Mouse (Mus musculus) liver, embryonic 14.5 days (tissue): ENCODE results near the gene Klhl7.

Experiments used
- CTCF ChIP-seq: IDR thresholded peaks from 2 replicates; pipeline ENCODE4 v1.5.1; 2016; ENCODE audit warnings: antibody characterized with exemption, low read depth, control low read depth
- EP300 ChIP-seq: IDR thresholded peaks from 2 replicates; pipeline ENCODE4 v1.6.1; 2016; ENCODE audit warnings: antibody characterized with exemption, low read depth

DNA sequence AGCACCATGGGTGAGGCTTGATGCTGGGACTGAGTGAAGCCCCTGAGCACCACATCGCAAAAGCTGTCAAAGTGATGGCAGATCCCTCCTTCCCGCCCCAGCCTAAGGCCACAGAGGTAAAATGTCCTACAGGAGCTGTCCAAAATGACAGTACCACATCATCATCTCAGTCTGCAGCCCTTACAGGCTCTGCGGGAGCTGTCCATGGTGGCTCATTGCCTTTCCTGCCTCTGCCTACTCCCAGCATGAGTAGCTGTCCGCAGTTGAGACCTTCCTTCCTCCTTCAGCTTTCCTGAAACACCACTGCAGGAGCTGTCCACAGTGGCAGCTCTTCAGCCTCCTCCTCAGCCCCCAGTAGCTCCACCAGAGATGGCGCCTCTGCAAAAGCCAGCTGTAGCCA is 9.7 kb downstream of the Klhl7 start:
- TF ChIP-seq CTCF = no peak
- TF ChIP-seq EP300 = no peak
